Mouse (Mus musculus): ENCODE data around the gene Mcm2. TPM values are rescaled to one million over a fixed set of nuclear protein-coding genes. Genes with fewer than 3 reads are reported as not detected.

The Mcm2 gene
- total and polyA plus RNA-seq, 3 experiments: 149 to 1,259 (median 171) TPM

DNA sequence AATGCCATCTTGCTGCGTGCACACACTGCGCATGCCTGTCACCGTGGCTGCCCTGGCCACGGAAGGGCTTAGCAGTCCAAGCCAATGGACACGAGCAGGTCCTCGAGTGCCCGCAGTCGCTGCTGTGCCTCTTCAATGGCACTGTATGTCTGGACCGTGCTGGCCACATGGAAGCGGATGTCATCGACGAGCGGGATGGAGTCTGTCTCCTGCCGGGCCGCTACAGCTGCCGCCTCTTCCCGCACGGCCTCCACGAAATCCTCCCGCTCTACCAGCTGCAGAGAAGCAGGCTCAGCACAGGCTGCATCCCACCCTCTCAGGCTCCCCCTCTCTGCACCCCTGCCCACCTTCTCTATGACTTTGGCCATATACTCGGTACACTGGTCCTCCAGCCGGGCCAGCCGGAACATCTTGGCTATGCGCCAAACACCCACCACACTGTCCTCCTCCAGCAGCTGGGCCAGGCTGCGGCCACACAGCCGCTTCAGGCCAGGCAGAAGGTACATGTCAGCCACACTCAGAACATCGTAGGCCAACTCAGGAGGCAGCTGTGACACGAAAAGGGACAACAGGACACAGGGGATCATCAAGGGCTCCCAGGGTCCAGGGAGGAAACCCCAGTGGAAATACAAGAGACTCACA lies 62.3 kb downstream of the Mcm2 start:
- DNase-seq (ENCODE audit: low spot score): no peak
- no peak for ATAC-seq (ENCODE audit: extremely low read depth, insufficient number of reproducible peaks, low FRiP score, poor library complexity, severe bottlenecking)
- Histone ChIP-seq H3K27me3 (ENCODE audit: insufficient read depth, low read length) (no peaks in the 10 kb centered on the region), H3K9me3 (replicated peaks) (no peaks in the 10 kb centered on the region), H3K4me1 (ENCODE audit: insufficient read depth, low read depth, low read length) (peaks cover 66% of the 10 kb centered on the region), H3K4me3 (ENCODE audit: low read depth, low read length) (no peak overlapping the region), H3K36me3 (replicated peaks) (peaks cover 69% of the 10 kb centered on the region)
- TF ChIP-seq GATA1 (IDR thresholded peaks at IDR 0.05; ENCODE audit: borderline replicate concordance, low read length): no peak
- TF ChIP-seq GATA2 (IDR thresholded peaks at IDR 0.05; ENCODE audit: borderline replicate concordance, low read depth, low read length): no peak
- no peak for TF ChIP-seq CTCF (IDR thresholded peaks at IDR 0.05; ENCODE audit: low read depth, low read length)
- TF ChIP-seq TAL1 (conservative IDR thresholded peaks at IDR 0.05; ENCODE audit: low read depth, low read length): no peak
- no peak for TF ChIP-seq POLR2AphosphoS5 (IDR thresholded peaks at IDR 0.05; ENCODE audit: insufficient replicate concordance, low read depth, low read length)

DNA sequence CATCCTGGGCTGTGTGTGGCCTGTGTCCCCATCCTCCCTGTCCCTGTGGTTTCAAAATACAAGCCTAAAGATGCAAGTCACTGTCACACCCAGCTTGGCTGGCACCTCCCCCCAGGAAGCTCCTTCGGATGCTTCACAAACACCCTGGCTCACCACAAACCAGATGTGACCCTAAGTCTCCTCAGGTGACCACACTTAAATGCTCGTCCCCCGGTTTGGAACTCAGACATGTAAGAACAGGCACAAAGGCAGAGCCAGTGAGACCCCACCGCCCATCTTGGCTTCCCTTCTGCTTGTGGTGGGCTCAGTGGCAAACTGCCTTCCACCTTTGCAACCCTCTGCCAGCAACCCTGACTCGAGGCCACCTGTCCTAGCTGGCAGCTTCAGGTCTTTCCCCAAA lies 63.5 kb downstream of the Mcm2 start:
- DNase-seq (ENCODE audit: low spot score): peak; percentile 34
- peaks cover 6% of the 10 kb centered on the region for H3K27me3 ChIP-seq (ENCODE audit: insufficient read depth, low read length)
- no peaks in the 10 kb centered on the region for H3K9me3 ChIP-seq (replicated peaks)
- TF ChIP-seq CTCF (IDR thresholded peaks at IDR 0.05; ENCODE audit: low read depth, low read length) (no peak), GATA1 (IDR thresholded peaks at IDR 0.05; ENCODE audit: borderline replicate concordance, low read length) (no peak), POLR2AphosphoS5 (IDR thresholded peaks at IDR 0.05; ENCODE audit: insufficient replicate concordance, low read depth, low read length) (no peak), GATA2 (IDR thresholded peaks at IDR 0.05; ENCODE audit: borderline replicate concordance, low read depth, low read length) (no peak), TAL1 (conservative IDR thresholded peaks at IDR 0.05; ENCODE audit: low read depth, low read length) (no peak)
- H3K4me3 ChIP-seq (ENCODE audit: low read depth, low read length): peak overlapping the region; percentile 51; the same call in 1 of the 2 replicates
- peaks cover 63% of the 10 kb centered on the region for H3K36me3 ChIP-seq (replicated peaks)
- H3K4me1 ChIP-seq (ENCODE audit: insufficient read depth, low read depth, low read length): peaks cover 56% of the 10 kb centered on the region
- ATAC-seq (ENCODE audit: extremely low read depth, insufficient number of reproducible peaks, low FRiP score, poor library complexity, severe bottlenecking): peak; percentile 67

Other genes with a start within 250 kb of the Mcm2 start
- 41.5 TPM in 1 of 2 replicates, not detected in the other for gene Mgll, start 174.4 kb downstream of the Mcm2 start, total RNA-seq (2014; fragmentation: Nextera tagmentation)
- 0.11 TPM in 1 of 2 replicates, not detected in the other for gene Mgll, start 174.4 kb downstream of the Mcm2 start, total RNA-seq (2017)
- 0.02 and 0.03 TPM in 2 replicates for gene Mgll, start 174.4 kb downstream of the Mcm2 start, polyA plus RNA-seq (2012)
- gene Abtb1, start 56.8 kb downstream of the Mcm2 start, total RNA-seq (2014; fragmentation: Nextera tagmentation): 9.6 and 17.5 TPM in 2 replicates
- gene Abtb1, start 56.8 kb downstream of the Mcm2 start, total RNA-seq (2017): 40.3 and 50.3 TPM in 2 replicates
- 18.0 and 22.2 TPM in 2 replicates for gene Abtb1, start 56.8 kb downstream of the Mcm2 start, polyA plus RNA-seq (2012)
- not detected in 2 replicates for gene Podxl2, start 23.7 kb downstream of the Mcm2 start, total RNA-seq (2014; fragmentation: Nextera tagmentation)
- gene Podxl2, start 23.7 kb downstream of the Mcm2 start, total RNA-seq (2017): 0.27 TPM in 1 of 2 replicates, not detected in the other
- 0.19 TPM in 1 of 2 replicates, not detected in the other for gene Podxl2, start 23.7 kb downstream of the Mcm2 start, polyA plus RNA-seq (2012)
- gene Tpra1, start 3.5 kb upstream of the Mcm2 start, total RNA-seq (2014; fragmentation: Nextera tagmentation): 28.8 and 30.5 TPM in 2 replicates
- gene Tpra1, start 3.5 kb upstream of the Mcm2 start, total RNA-seq (2017): 25.9 and 33.6 TPM in 2 replicates
- 70.6 and 76.8 TPM in 2 replicates for gene Tpra1, start 3.5 kb upstream of the Mcm2 start, polyA plus RNA-seq (2012)